ENCODE assay signal across 9 mouse cellular contexts in genomic region chr8:111735791-111736190, GRCm38 (mm10). TPM values are rescaled to one million over a fixed set of nuclear protein-coding genes. Genes with fewer than 3 reads are reported as not detected.
DNase-seq lines count a peak whose midpoint lies in the region; ATAC-seq lines count a peak whose summit lies in the region.
"Had no signal": no experiment of that assay in that cellular context is flagged by ENCODE, and none has a peak within 500 bp of the region (broad histone marks: within the 10 kb centered on the region; RNA-seq: fewer than 3 reads in every experiment).

No protein-coding gene starts in this region.

- H3K4me3 ChIP-seq in heart, embryonic 11.5 days (ENCODE audit: low read depth, low read length), result no peak overlapping the region
- H3K4me3 ChIP-seq in intestine, embryonic 15.5 days (replicated peaks), result no peak overlapping the region
- no peak overlapping the region for H3K4me3 ChIP-seq in stomach, embryonic 16.5 days (replicated peaks; ENCODE audit: low read length)

- no peaks in the 10 kb centered on the region for H3K27me3 ChIP-seq in heart, embryonic 11.5 days (ENCODE audit: control insufficient read depth, insufficient read depth, low read length)
- no peaks in the 10 kb centered on the region for H3K27me3 ChIP-seq in intestine, embryonic 15.5 days (replicated peaks)
- no peaks in the 10 kb centered on the region for H3K27me3 ChIP-seq in stomach, embryonic 16.5 days (ENCODE audit: control insufficient read depth, insufficient read depth, low read length)

- intact Hi-C loops in heart, postnatal 14 days (cut with DNase I), result no loop called here

- 66% methylated on average over 4 of the region's 4 CpGs for WGBS in heart, embryonic 11.5 days (ENCODE audit: insufficient replicate concordance)
- 71% methylated on average over 4 of the region's 4 CpGs for WGBS in intestine, embryonic 15.5 days
- 69% methylated on average over 4 of the region's 4 CpGs for WGBS in stomach, embryonic 16.5 days

- DNase-seq in heart, postnatal 14 days, result no peak
- peak; percentile 6 for DNase-seq in right cerebral cortex, postnatal 25 days
- DNase-seq in right cerebral cortex, adult 18-20 months, result no peak
- no peak for DNase-seq in urinary bladder, postnatal 25 days (ENCODE audit: low spot score)
- DNase-seq in c-Kit-positive CD71-positive TER-119-positive erythroid progenitor cells, embryonic 14.5 days (ENCODE audit: low spot score), result no peak

- peak overlapping the region; percentile 96 for H3K4me2 ChIP-seq in heart, embryonic 11.5 days
- H3K4me2 ChIP-seq in intestine, embryonic 15.5 days (replicated peaks), result no peak overlapping the region; the same call in 1 of the 2 replicates
- no peak overlapping the region for H3K4me2 ChIP-seq in stomach, embryonic 16.5 days (ENCODE audit: low read depth, low read length)

- peak overlapping the region; percentile 95 for H3K27ac ChIP-seq in heart, embryonic 11.5 days (ENCODE audit: low read depth, low read length)
- H3K27ac ChIP-seq in intestine, embryonic 15.5 days, result peak overlapping the region; percentile 90
- peak overlapping the region; percentile 67; the same call in 1 of the 2 replicates for H3K27ac ChIP-seq in stomach, embryonic 16.5 days (ENCODE audit: low read length)

- peak overlapping the region; percentile 39; the same call in 1 of the 2 replicates for H3K9ac ChIP-seq in heart, embryonic 11.5 days (ENCODE audit: low read depth, low read length)
- H3K9ac ChIP-seq in intestine, embryonic 15.5 days, result 0 out of 2 replicates have a peak overlapping the region, but pooled peaks have one; percentile 8
- no peak overlapping the region for H3K9ac ChIP-seq in stomach, embryonic 16.5 days (ENCODE audit: low read length)

- ATAC-seq in heart, embryonic 11.5 days (replicated peaks; ENCODE audit: insufficient number of reproducible peaks, low FRiP score, low TSS enrichment), result no peak
- ATAC-seq in intestine, embryonic 15.5 days, result no peak
- no peak for ATAC-seq in stomach, embryonic 16.5 days (ENCODE audit: insufficient read depth, low FRiP score)

- no peaks in the 10 kb centered on the region for H3K36me3 ChIP-seq in heart, embryonic 11.5 days (ENCODE audit: control insufficient read depth, insufficient read depth, low read length)
- no peaks in the 10 kb centered on the region for H3K36me3 ChIP-seq in intestine, embryonic 15.5 days
- no peaks in the 10 kb centered on the region for H3K36me3 ChIP-seq in stomach, embryonic 16.5 days (ENCODE audit: control insufficient read depth, insufficient read depth, low read length)

- peaks cover 82% of the 10 kb centered on the region for H3K4me1 ChIP-seq in heart, embryonic 11.5 days (ENCODE audit: control insufficient read depth, insufficient read depth, low read length)
- peaks cover 82% of the 10 kb centered on the region for H3K4me1 ChIP-seq in intestine, embryonic 15.5 days (replicated peaks)
- peaks cover 71% of the 10 kb centered on the region for H3K4me1 ChIP-seq in stomach, embryonic 16.5 days (ENCODE audit: control insufficient read depth, insufficient read depth, low read length)

- no peaks in the 10 kb centered on the region for H3K9me3 ChIP-seq in heart, embryonic 11.5 days (replicated peaks; ENCODE audit: control insufficient read depth, low read length)
- no peaks in the 10 kb centered on the region for H3K9me3 ChIP-seq in intestine, embryonic 15.5 days
- H3K9me3 ChIP-seq in stomach, embryonic 16.5 days (replicated peaks; ENCODE audit: control insufficient read depth, low read length), result no peaks in the 10 kb centered on the region

RNA-seq across cellular contexts. Expression of gene Bcar1, which starts 7.8 kb away (rescaled TPM):
- polyA plus RNA-seq in heart, embryonic 11.5 days (2014; fragmentation: Nextera tagmentation; extraction: Ambion mirVana), result 46.6 and 53.8 TPM in 2 replicates
- 10 to 100 TPM; 27.1 to 35.7 TPM for total RNA-seq in heart, postnatal 14 days (2021)
- 40.8 and 44.2 TPM in 2 replicates for polyA plus RNA-seq in intestine, embryonic 15.5 days (2015; fragmentation: Nextera tagmentation; extraction: Ambion mirVana)
- polyA plus RNA-seq in stomach, embryonic 16.5 days (2015; fragmentation: Nextera tagmentation; extraction: Ambion mirVana), result 38.5 and 44.6 TPM in 2 replicates

RNA-seq across cellular contexts. Expression of gene Ctrb1, which starts 45.0 kb away (rescaled TPM):
- polyA plus RNA-seq in heart, embryonic 11.5 days (2014; fragmentation: Nextera tagmentation; extraction: Ambion mirVana), result not detected in 2 replicates
- not detected for total RNA-seq in heart, postnatal 14 days (2021)
- polyA plus RNA-seq in intestine, embryonic 15.5 days (2015; fragmentation: Nextera tagmentation; extraction: Ambion mirVana), result 1,145 and 3,143 TPM in 2 replicates
- 3,395 and 3,754 TPM in 2 replicates for polyA plus RNA-seq in stomach, embryonic 16.5 days (2015; fragmentation: Nextera tagmentation; extraction: Ambion mirVana)
- total RNA-seq: left cerebral cortex, postnatal 14 days had no signal

Comparison
In these comparisons a context has a peak if more than half of its experiments do, and no peak if none do; other contexts are left out.
1. RNA of gene Ctrb1, which starts 45.0 kb away (polyA plus RNA-seq): 3,395 to 3,754 TPM in stomach, embryonic 16.5 days and 1,145 to 3,143 TPM in intestine, embryonic 15.5 days; not detected in heart, embryonic 11.5 days; every median in the first group is over 1,000 times any median in the second.
2. Peak in every context shown above with its lines, with median percentiles within 50 percentile points of each other: H3K27ac ChIP-seq.